Mouse (Mus musculus): Measurements from ENCODE around the gene Ren1. TPM values are rescaled to one million over a fixed set of nuclear protein-coding genes. Genes with fewer than 3 reads are reported as not detected.

The Ren1 gene
- polyA plus RNA-seq, 1 experiment from 2014 or later: 1.3 TPM

GRCm38 (mm10) chr1:133316577-133316976 lies 33.7 kb upstream of the Ren1 start:
- no peak overlapping the region for H3K4me2 ChIP-seq (ENCODE audit: low read depth, low read length)
- no peak overlapping the region for H3K9ac ChIP-seq (ENCODE audit: low read length)
- H3K36me3 ChIP-seq (ENCODE audit: control insufficient read depth, insufficient read depth, low read length): no peaks in the 10 kb centered on the region
- peaks cover 11% of the 10 kb centered on the region for H3K4me1 ChIP-seq (replicated peaks; ENCODE audit: control insufficient read depth, insufficient read depth, low read length)
- no peak overlapping the region for H3K4me3 ChIP-seq (ENCODE audit: low read length)
- no peak for ATAC-seq (ENCODE audit: low read depth)
- no peaks in the 10 kb centered on the region for H3K9me3 ChIP-seq (ENCODE audit: control insufficient read depth, low read length)
- 81% methylated on average over 4 of the region's 4 CpGs for WGBS
- no peak overlapping the region for H3K27ac ChIP-seq (ENCODE audit: low read length)
- no peaks in the 10 kb centered on the region for H3K27me3 ChIP-seq (ENCODE audit: control insufficient read depth, insufficient read depth, low read depth, low read length)

GRCm38 (mm10) chr1:133317149-133317548 lies 33.2 kb upstream of the Ren1 start:
- H3K27me3 ChIP-seq (ENCODE audit: control insufficient read depth, insufficient read depth, low read depth, low read length): no peaks in the 10 kb centered on the region
- no peak overlapping the region for H3K27ac ChIP-seq (ENCODE audit: low read length)
- H3K36me3 ChIP-seq (ENCODE audit: control insufficient read depth, insufficient read depth, low read length): no peaks in the 10 kb centered on the region
- peaks cover 7% of the 10 kb centered on the region; the same call in 1 of the 2 replicates for H3K4me1 ChIP-seq (replicated peaks; ENCODE audit: control insufficient read depth, insufficient read depth, low read length)
- H3K9me3 ChIP-seq (ENCODE audit: control insufficient read depth, low read length): no peaks in the 10 kb centered on the region
- ATAC-seq (ENCODE audit: low read depth): no peak
- H3K4me2 ChIP-seq (ENCODE audit: low read depth, low read length): no peak overlapping the region
- no peak overlapping the region for H3K4me3 ChIP-seq (ENCODE audit: low read length)
- no peak overlapping the region for H3K9ac ChIP-seq (ENCODE audit: low read length)
- 64% methylated on average over 1 of the region's 1 CpGs for WGBS

- no peaks in the 10 kb centered on the region for H3K27me3 ChIP-seq (ENCODE audit: control insufficient read depth, insufficient read depth, low read depth, low read length)
- ATAC-seq (ENCODE audit: low read depth): peak; percentile 75
- peak within 1 kb of the TSS; percentile 23; the same call in 1 of the 2 replicates for H3K27ac ChIP-seq (ENCODE audit: low read length)
- H3K9me3 ChIP-seq (ENCODE audit: control insufficient read depth, low read length): no peaks in the 10 kb centered on the region
- H3K4me2 ChIP-seq (ENCODE audit: low read depth, low read length): no peak within 1 kb of the TSS
- no peaks in the 10 kb centered on the region for H3K36me3 ChIP-seq (ENCODE audit: control insufficient read depth, insufficient read depth, low read length)
- 68% methylated on average over 13 of the region's 13 CpGs for WGBS
- no peak within 1 kb of the TSS for H3K9ac ChIP-seq (ENCODE audit: low read length)
- H3K4me1 ChIP-seq (replicated peaks; ENCODE audit: control insufficient read depth, insufficient read depth, low read length): peaks cover 13% of the 10 kb centered on the region; the same call in 1 of the 2 replicates
- no peak within 1 kb of the TSS for H3K4me3 ChIP-seq (ENCODE audit: low read length)
Observed at GRCm38 (mm10) chr1:133321267-133321925, 28.9 kb upstream of the Ren1 start, which contains the start of gene Kiss1. Kiss1 (plus strand) TSS chr1:133321875.

GRCm38 (mm10) chr1:133323333-133323732 lies 27.0 kb upstream of the Ren1 start:
- H3K4me3 ChIP-seq (ENCODE audit: low read length): no peak overlapping the region
- no peaks in the 10 kb centered on the region for H3K36me3 ChIP-seq (ENCODE audit: control insufficient read depth, insufficient read depth, low read length)
- ATAC-seq (ENCODE audit: low read depth): peak; percentile 37
- peak overlapping the region; percentile 13; the same call in 1 of the 2 replicates for H3K27ac ChIP-seq (ENCODE audit: low read length)
- no peak overlapping the region for H3K4me2 ChIP-seq (ENCODE audit: low read depth, low read length)
- H3K4me1 ChIP-seq (replicated peaks; ENCODE audit: control insufficient read depth, insufficient read depth, low read length): peaks cover 15% of the 10 kb centered on the region
- no peaks in the 10 kb centered on the region for H3K9me3 ChIP-seq (ENCODE audit: control insufficient read depth, low read length)
- WGBS: 27% methylated on average over 5 of the region's 5 CpGs
- H3K27me3 ChIP-seq (ENCODE audit: control insufficient read depth, insufficient read depth, low read depth, low read length): no peaks in the 10 kb centered on the region
- no peak overlapping the region for H3K9ac ChIP-seq (ENCODE audit: low read length)

- 82% methylated on average over 8 of the region's 8 CpGs for WGBS
- no peak overlapping the region for H3K9ac ChIP-seq (ENCODE audit: low read length)
- H3K27ac ChIP-seq (ENCODE audit: low read length): no peak overlapping the region
- no peak overlapping the region for H3K4me2 ChIP-seq (ENCODE audit: low read depth, low read length)
- no peaks in the 10 kb centered on the region for H3K36me3 ChIP-seq (ENCODE audit: control insufficient read depth, insufficient read depth, low read length)
- no peaks in the 10 kb centered on the region for H3K27me3 ChIP-seq (ENCODE audit: control insufficient read depth, insufficient read depth, low read depth, low read length)
- no peak overlapping the region for H3K4me3 ChIP-seq (ENCODE audit: low read length)
- ATAC-seq (ENCODE audit: low read depth): no peak
- peaks cover 25% of the 10 kb centered on the region for H3K4me1 ChIP-seq (replicated peaks; ENCODE audit: control insufficient read depth, insufficient read depth, low read length)
- H3K9me3 ChIP-seq (ENCODE audit: control insufficient read depth, low read length): no peaks in the 10 kb centered on the region
Observed at GRCm38 (mm10) chr1:133325951-133326350, 24.4 kb upstream of the Ren1 start.

- Histone ChIP-seq H3K4me1 (replicated peaks; ENCODE audit: control insufficient read depth, insufficient read depth, low read length) (peaks cover 21% of the 10 kb centered on the region), H3K4me3 (ENCODE audit: low read length) (no peak overlapping the region), H3K36me3 (ENCODE audit: control insufficient read depth, insufficient read depth, low read length) (no peaks in the 10 kb centered on the region), H3K9ac (ENCODE audit: low read length) (no peak overlapping the region), H3K27me3 (ENCODE audit: control insufficient read depth, insufficient read depth, low read depth, low read length) (no peaks in the 10 kb centered on the region), H3K4me2 (ENCODE audit: low read depth, low read length) (no peak overlapping the region), H3K9me3 (ENCODE audit: control insufficient read depth, low read length) (no peaks in the 10 kb centered on the region), H3K27ac (ENCODE audit: low read length) (no peak overlapping the region)
- no peak for ATAC-seq (ENCODE audit: low read depth)
- 67% methylated on average over 5 of the region's 5 CpGs for WGBS
Observed at GRCm38 (mm10) chr1:133327094-133327493, 23.2 kb upstream of the Ren1 start.

- H3K4me3 ChIP-seq (ENCODE audit: low read length): no peak overlapping the region
- no peaks in the 10 kb centered on the region for H3K36me3 ChIP-seq (ENCODE audit: control insufficient read depth, insufficient read depth, low read length)
- peaks cover 18% of the 10 kb centered on the region for H3K4me1 ChIP-seq (replicated peaks; ENCODE audit: control insufficient read depth, insufficient read depth, low read length)
- H3K9me3 ChIP-seq (ENCODE audit: control insufficient read depth, low read length): no peaks in the 10 kb centered on the region
- no peak overlapping the region for H3K4me2 ChIP-seq (ENCODE audit: low read depth, low read length)
- no peak overlapping the region; the same call in 1 of the 2 replicates for H3K9ac ChIP-seq (ENCODE audit: low read length)
- WGBS: 54% methylated on average over 6 of the region's 6 CpGs
- peak overlapping the region; percentile 68 for H3K27ac ChIP-seq (ENCODE audit: low read length)
- H3K27me3 ChIP-seq (ENCODE audit: control insufficient read depth, insufficient read depth, low read depth, low read length): no peaks in the 10 kb centered on the region
- peak; percentile 40; the same call in 1 of the 2 replicates for ATAC-seq (ENCODE audit: low read depth)
Observed at GRCm38 (mm10) chr1:133328299-133328795, 22.0 kb upstream of the Ren1 start.

GRCm38 (mm10) chr1:133328896-133329637 lies 21.2 kb upstream of the Ren1 start:
- ATAC-seq (ENCODE audit: low read depth): peak; percentile 85
- Histone ChIP-seq H3K9ac (ENCODE audit: low read length) (peak overlapping the region; percentile 49), H3K36me3 (ENCODE audit: control insufficient read depth, insufficient read depth, low read length) (no peaks in the 10 kb centered on the region), H3K27ac (ENCODE audit: low read length) (peak overlapping the region; percentile 68), H3K4me3 (ENCODE audit: low read length) (peak overlapping the region; percentile 31), H3K9me3 (ENCODE audit: control insufficient read depth, low read length) (no peaks in the 10 kb centered on the region), H3K4me1 (replicated peaks; ENCODE audit: control insufficient read depth, insufficient read depth, low read length) (peaks cover 16% of the 10 kb centered on the region), H3K27me3 (ENCODE audit: control insufficient read depth, insufficient read depth, low read depth, low read length) (no peaks in the 10 kb centered on the region), H3K4me2 (ENCODE audit: low read depth, low read length) (peak overlapping the region; percentile 60)
- 2% methylated on average over 34 of the region's 34 CpGs for WGBS

GRCm38 (mm10) chr1:133329638-133329964 lies 20.7 kb upstream of the Ren1 start:
- 18% methylated on average over 7 of the region's 7 CpGs for WGBS
- no peak for ATAC-seq (ENCODE audit: low read depth)
- peak overlapping the region; percentile 60 for H3K4me2 ChIP-seq (ENCODE audit: low read depth, low read length)

More at GRCm38 (mm10) chr1:133329638-133329964, 20.7 kb upstream of the Ren1 start:
- Histone ChIP-seq H3K27me3 (ENCODE audit: control insufficient read depth, insufficient read depth, low read depth, low read length) (no peaks in the 10 kb centered on the region), H3K9ac (ENCODE audit: low read length) (peak overlapping the region; percentile 49), H3K36me3 (ENCODE audit: control insufficient read depth, insufficient read depth, low read length) (no peaks in the 10 kb centered on the region), H3K9me3 (ENCODE audit: control insufficient read depth, low read length) (no peaks in the 10 kb centered on the region), H3K27ac (ENCODE audit: low read length) (no peak overlapping the region), H3K4me1 (replicated peaks; ENCODE audit: control insufficient read depth, insufficient read depth, low read length) (peaks cover 16% of the 10 kb centered on the region), H3K4me3 (ENCODE audit: low read length) (peak overlapping the region; percentile 31)
